Mouse (Mus musculus) kidney, adult 9 months (tissue): ENCODE data around the gene Xcl1.
A peak's percentile ranks its signal among the peaks of the same experiment; 100 is the strongest.
"Not testable (repeated sequence)": the region's sequence is repeated elsewhere in the genome, so short reads cannot be mapped to it uniquely, and the experiment has no call there.

Experiments
- DNase-seq: peaks from one replicate; pipeline ENCODE4 v3.0.0; 2022

Xcl1 gene

GRCm38 (mm10) chr1:164935477-164936044 lies at the start of gene Xcl1:
Xcl1 (minus strand) TSS chr1:164935527.
- no peak for DNase-seq

- not testable (repeated sequence) for DNase-seq
Measured at GRCm38 (mm10) chr1:164984681-164985080, 49.4 kb upstream of the Xcl1 start.

GRCm38 (mm10) chr1:164977351-164977750 lies 42.0 kb upstream of the Xcl1 start:
- no peak for DNase-seq

GRCm38 (mm10) chr1:164975729-164976128 lies 40.4 kb upstream of the Xcl1 start:
- no peak for DNase-seq

GRCm38 (mm10) chr1:164975276-164975675 lies 39.9 kb upstream of the Xcl1 start:
- no peak for DNase-seq

GRCm38 (mm10) chr1:164973790-164974189 lies 38.5 kb upstream of the Xcl1 start:
- DNase-seq = no peak

GRCm38 (mm10) chr1:164973341-164973740 lies 38.0 kb upstream of the Xcl1 start:
- no peak for DNase-seq

- no peak for DNase-seq
Measured at GRCm38 (mm10) chr1:164972744-164973143, 37.4 kb upstream of the Xcl1 start.

GRCm38 (mm10) chr1:164966095-164966698 lies 30.9 kb upstream of the Xcl1 start:
- no peak for DNase-seq

GRCm38 (mm10) chr1:164960610-164961009 lies 25.3 kb upstream of the Xcl1 start:
- no peak for DNase-seq

- no peak for DNase-seq
Measured at GRCm38 (mm10) chr1:164959787-164960385, 24.6 kb upstream of the Xcl1 start.

- no peak for DNase-seq
Measured at GRCm38 (mm10) chr1:164959160-164959559, 23.8 kb upstream of the Xcl1 start.

- DNase-seq = no peak
Measured at GRCm38 (mm10) chr1:164957974-164958373, 22.6 kb upstream of the Xcl1 start.

- DNase-seq = peak; percentile 23
Measured at GRCm38 (mm10) chr1:164956725-164957399, 21.5 kb upstream of the Xcl1 start.

GRCm38 (mm10) chr1:164955452-164956196 lies 20.3 kb upstream of the Xcl1 start:
- DNase-seq = no peak

- DNase-seq = no peak
Measured at GRCm38 (mm10) chr1:164953574-164953973, 18.2 kb upstream of the Xcl1 start.

- no peak for DNase-seq
Measured at GRCm38 (mm10) chr1:164936060-164936459, 733 bp upstream of the Xcl1 start.

- peak; percentile 57 for DNase-seq
Measured at GRCm38 (mm10) chr1:164933441-164934188, 1.7 kb downstream of the Xcl1 start.

- no peak for DNase-seq
Measured at GRCm38 (mm10) chr1:164931135-164931534, 4.2 kb downstream of the Xcl1 start.

- DNase-seq = no peak
Measured at GRCm38 (mm10) chr1:164930006-164930405, 5.3 kb downstream of the Xcl1 start.

- no peak for DNase-seq
Measured at GRCm38 (mm10) chr1:164926534-164927160, 8.7 kb downstream of the Xcl1 start.

- DNase-seq = peak; percentile 69
Measured at GRCm38 (mm10) chr1:164905047-164905446, 30.3 kb downstream of the Xcl1 start.
